Mouse (Mus musculus) bone marrow, adult 2 months (tissue): ENCODE measurements around the gene Tasp1.

Experiments
- CTCF ChIP-seq: fragments of 200-500 bp; IDR thresholded peaks from 2 replicates; pipeline ENCODE4 v1.5.1; 2011; ENCODE audit warnings: low read length, control low read depth; ENCODE audit not compliant: control insufficient read depth, insufficient read depth
- POLR2A ChIP-seq: fragments of 200-500 bp; IDR thresholded peaks from 2 replicates; pipeline ENCODE4 v1.6.1; 2011; ENCODE audit warnings: low read depth, mild to moderate bottlenecking, control low read depth, low read length, borderline replicate concordance; ENCODE audit not compliant: control insufficient read depth

DNA sequence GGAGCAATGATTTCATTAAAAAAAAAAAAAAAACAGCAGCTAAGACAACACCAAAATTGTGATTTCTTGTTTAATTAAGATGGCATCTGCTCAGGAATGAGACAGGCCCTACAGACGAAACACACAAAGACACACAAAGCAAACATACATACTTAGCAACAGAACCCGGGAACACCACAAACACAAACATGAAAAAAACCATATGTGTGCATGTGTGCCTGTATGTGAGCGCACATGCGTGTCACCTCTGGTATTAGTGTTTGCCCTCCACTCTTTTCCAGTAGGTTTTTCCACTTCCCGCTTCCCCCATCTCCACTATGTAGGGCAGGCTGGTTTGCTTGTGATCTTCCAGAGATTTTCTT, 206.5 kb downstream of the Tasp1 start:
- TF ChIP-seq CTCF, result no peak
- TF ChIP-seq POLR2A, result no peak
